Mouse (Mus musculus): ENCODE data around the gene Fam20c.

The Fam20c gene

DNA sequence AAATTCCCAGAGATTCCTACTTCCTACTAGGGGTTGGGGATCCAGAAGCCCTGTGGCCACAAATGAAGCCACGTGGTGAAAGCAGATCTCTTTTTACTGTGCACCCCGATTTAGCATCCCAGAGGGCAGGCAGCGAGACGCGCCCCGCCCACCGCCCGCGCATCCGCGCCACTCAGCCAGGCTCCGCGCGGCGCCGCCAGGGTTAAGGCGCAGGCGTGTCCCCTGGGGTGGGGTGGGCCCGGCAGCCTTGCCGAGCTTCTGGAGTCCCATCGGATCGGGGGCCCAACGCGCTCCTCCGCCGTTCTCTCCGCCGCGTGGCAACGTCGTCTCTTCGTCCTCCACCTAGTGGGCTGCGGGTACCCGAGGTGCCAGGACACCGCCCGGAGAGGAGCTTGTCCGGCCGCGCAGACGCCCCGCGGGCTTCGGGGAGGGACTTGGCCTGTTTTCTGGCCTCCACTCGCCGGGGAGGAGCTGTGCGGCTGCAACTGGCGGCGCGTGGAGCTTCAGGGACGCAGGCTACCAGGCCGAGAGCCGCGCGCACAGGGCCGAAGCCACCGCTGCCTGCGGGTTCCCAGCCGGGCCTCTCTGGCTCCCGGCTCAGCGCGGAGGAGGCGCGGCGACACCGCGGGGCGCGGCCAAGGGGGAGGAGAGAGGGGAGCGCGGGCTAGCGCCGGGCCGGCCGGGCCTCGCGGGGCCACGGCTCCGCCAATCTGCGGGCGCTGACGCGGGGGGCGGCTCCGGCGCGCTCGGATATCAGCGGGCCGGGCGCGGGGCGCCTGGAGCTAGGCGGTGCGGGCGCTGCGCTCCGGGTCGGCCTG, at the start of gene Fam20c:
TSS of gene Fam20c (plus strand) at position 212 of the 818 bp plus-strand sequence.
- peak; percentile 6 for DNase-seq

DNA sequence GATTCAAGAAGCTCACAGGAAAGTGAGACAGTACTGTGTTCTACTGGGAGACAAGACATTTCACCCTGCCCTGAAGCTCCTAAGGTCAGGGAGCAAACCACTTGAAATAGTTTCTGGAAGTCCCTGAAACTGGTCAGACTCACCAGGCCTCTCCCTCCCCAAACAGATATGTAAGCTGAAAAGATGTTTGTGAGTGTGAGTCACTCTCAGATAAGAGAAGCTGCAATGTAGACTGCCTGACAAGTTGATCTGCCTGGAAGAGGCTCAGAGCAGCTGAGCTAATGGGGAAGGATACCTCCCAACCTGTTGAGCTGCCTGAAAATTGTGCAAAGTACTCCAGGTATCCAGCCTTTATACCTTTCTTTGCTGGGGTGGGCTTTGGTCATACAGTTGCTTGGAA, 46.9 kb upstream of the Fam20c start:
- no peak for DNase-seq

DNA sequence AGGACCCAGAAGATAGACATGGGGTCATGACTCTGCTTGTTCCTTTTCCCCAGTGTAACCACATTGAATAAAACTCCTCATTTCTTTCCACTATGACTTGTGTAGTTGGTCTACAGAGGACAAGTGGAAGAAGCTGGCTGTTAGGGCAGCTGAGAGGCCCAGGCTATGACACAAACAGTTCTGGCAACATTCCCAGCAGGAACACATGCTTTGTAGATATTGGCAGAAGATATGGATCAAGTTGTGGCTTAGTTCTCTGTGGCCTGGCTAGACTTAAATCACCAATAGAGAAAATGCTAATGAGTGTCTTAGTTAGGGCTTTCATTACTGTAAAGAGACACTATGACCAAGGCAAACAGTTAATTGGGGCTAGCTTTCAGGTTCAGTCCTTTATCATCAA, 45.7 kb upstream of the Fam20c start:
- no peak for DNase-seq

DNA sequence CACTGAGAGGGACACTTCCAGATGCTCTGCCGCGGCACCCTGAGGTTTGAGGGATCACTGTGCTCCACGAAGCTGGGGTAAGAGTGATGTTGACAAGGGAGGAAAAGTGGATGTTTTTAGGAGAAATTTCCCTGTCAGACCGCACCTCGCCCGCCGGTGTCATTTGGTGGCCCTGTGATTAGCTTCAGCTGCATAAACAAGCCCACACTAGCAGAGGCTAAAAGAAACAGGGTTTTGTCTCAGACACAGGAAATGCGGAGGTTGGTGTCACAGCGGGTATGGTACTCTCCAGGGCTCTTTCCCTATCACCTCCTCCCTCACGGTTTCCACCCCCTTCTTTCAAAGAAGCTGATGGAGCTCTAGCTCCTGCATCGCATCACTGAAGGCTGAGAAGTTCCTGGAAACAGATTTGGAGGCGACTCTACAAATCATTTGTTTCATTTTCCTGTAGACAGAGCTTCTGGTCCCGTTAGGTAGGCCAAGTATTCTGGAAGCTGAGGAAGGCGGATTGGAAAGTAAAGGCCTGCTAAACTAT, 38.7 kb upstream of the Fam20c start:
- no peak for DNase-seq

DNA sequence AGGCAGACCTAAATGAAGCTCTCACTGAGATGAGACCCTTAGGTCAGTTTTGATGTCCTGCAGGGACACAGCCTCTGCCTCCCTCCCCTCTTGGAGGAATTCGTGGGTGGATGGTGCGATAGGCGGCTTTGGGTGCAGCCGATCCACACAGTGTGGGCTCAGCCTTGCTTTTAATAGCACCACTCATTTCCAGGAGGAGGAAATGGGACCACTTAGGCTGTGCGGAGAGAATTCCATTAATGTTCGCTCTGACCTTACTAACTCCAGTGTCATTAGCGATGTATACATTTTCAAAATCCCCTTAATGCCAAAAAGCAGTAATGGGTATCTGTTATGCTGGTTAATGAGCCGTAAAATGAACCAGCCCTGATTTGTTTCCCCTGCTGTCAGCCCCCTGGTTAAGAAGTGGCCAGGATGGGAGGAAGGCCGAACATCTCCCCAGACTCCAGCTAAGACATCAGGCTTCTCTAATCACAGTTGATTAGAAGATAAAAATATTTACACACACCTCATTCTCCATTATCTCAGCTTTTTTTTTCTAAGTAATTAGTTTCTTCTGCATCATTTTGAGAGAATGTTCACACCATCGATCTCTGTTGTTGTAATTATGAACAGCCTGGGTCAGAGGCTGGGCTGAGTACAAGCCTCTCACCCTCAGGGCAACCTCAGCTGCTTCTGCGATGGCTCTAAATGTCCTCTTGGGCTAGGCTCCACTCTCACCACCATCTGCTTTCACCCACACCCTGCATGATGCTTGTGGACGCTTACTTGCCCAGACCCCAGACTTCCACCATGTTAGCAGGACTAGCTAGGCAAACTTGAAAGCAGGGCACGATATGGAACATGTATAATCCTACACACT, 33.8 kb upstream of the Fam20c start:
- no peak for DNase-seq

DNA sequence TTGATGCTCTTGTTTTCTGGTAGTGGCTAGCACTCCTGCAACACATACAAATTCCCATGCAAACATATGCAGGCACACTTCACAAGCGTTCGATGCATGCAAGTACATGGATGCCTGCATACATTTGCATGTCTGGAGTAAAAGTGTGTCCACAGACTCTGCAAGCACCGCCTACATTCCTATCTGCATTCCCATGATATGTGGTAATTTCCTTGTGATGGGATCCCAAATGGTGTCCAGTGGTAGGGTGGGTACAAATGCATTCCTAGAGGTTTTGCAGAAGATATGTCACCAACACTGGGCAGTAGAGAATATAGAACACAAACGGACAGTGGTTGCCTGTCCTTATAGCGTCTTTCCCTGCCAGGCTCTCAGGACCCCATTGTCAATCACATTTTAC, 29.9 kb upstream of the Fam20c start:
- no peak for DNase-seq

DNA sequence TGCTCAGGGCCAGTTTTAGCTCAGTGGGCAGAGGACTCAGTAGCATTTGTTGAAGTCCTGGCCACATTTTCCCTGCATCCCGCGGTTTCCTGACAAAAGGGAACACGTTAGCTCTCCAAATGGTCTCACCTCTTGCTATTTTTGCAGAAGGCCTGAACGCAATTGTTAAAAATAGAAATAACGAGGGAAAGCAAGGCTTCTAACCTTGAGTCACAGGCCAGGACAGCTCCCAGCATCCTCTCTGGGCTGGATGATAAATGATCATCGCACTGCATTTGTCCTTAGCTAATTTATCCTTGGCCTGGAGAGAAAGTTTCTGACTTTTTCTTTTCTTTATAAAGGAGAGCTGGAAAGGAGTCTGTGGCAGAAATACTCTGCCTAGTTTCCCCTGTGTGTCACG, 29.2 kb upstream of the Fam20c start:
- DNase-seq = no peak

DNA sequence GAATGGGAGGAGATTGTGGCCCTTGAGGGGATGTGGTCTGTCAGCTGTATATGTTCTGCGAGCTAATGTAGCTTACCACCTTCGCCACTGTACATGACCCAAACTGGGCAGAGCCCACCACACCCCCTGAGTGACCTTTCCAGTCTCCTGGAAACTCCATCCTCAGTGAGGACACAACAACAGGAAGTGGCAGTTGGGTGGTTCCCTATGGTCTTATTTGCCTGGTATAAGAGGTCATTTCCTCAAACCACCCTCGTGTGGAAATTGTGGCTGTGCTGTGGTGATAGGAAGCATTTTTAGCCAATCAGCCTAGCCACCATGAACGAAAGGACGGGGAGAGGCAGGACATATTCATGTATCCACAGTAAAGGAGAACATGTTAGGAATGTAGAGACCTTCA, 23.5 kb upstream of the Fam20c start:
- DNase-seq = no peak

DNA sequence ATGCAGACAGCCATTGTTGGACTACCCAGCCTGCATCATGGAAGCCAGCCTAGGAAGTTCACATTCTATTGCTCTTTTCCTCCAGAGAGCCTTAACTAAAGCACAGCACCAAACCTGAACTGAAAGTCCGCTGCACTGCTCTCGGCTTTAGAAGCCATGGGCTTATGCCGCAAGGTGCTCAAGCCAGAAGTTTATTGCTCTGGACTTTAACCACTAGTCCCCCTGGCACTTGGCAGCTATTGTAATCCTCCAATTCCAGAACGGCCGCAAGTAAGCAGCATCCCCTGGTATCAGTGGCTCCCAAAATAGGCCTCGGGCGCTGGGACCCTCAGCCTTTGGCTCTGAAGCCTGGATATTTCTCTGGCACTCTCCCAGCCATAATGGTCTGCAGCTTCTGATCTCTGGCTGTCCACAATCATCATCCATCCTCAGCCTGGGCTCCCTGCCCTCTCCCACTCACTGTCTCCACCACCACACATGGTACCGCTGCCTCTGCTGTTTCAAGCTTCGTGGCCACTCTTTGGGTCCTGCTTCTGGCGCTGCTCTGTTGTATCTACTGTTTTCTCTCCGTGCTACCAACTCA, 20.9 kb upstream of the Fam20c start:
- DNase-seq = no peak

DNA sequence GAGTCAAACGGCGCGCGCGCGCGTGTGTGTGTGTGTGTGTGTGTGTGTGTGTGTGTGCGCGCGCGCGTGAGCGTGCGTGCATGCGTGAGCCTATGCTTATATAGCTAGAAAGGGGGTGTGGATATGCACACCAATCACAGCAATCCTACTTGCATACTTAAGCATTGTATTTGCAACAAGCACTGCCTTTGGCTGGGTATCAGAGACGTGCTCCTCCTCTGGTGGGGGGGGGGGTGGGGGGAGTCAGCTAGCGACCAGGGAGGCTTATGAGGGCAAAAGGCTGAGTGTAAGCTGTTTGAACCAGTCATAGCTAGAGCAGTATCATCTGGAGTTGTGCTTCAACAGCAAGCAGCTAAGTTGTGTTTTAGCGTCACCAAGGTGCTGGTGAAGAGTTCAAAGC, 20.3 kb upstream of the Fam20c start:
- no peak for DNase-seq

DNA sequence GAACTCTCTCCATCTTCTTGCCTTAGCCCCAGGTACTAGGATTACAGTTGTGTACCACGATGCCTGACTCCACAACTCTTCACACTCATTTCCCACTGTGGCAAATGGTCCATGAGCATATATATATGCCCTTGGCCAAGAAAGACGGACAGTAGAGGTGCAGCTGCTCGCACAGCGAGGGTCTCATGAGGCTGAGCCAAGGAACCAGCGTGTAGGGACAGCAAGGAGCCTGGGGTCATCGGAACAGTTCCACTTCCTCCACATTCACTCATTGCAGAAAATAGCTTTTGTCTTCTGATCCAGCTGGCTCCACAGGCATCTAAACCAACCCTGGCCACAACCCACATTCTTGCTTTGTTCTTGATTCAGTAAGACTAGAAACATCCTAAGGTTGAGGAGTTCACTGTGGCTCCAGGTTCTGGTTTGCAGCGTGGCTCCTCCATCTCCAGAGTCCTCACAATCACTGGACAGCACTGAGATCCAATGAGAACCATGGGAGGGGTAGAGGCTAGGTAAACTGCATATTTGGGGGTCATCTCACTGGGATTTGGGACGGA, 19.0 kb upstream of the Fam20c start:
- DNase-seq = no peak

DNA sequence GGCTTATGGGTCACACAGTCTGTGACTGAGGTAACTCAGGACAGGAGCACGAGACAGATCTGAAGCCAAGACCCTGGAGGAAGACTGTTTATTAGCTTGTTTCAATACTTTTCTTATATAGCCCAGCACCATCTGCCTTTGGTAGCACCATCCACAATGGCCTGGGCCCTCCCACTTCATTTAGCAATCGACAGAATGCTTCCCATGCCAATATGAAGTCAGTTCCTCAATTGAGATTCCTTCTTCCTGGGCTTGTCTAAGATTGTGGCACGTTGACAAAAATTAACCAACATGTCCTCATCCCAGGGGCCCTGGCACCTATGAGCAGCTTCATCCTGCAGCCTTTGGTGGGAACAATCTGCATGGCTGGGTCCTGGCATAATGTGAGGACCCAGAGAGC, 14.2 kb upstream of the Fam20c start:
- DNase-seq = no peak

DNA sequence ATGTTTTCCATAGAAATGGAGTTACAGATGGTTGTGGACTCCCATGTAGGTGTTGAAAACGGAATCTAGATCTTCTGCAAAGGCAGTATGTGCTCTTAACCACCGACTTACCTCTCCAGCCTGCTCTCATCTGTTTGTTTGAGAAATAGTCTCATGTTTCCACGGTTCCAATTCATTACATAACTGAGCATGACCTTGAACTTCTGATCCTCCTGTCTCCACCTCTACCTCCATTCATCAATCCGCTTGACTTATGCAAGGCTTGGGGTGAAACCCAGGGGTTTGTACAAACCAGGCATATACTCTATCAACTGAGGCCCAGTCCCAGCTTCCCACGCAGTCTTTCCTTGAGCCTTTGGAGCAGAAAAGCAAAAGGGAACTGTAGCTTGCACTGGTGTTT, 12.8 kb upstream of the Fam20c start:
- DNase-seq = no peak

DNA sequence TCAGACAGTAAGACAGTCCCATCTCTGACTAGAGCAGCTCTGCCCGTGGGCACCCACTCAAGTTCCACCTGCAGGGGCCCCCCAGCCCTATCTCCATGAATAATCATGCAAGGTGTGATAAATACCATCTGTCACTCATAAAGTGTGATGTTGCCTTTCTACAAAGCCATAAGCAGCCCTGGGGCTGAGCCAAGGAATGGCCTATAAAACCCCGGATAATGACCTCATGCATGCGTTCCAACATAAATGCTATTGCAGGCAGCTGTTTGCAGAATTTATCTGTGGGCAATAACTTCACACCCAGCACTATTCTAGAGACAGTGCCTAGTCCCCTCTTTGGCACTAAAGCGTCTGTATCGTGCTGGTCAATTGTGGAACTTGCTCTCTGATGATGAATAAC, 12.0 kb upstream of the Fam20c start:
- DNase-seq = no peak

DNA sequence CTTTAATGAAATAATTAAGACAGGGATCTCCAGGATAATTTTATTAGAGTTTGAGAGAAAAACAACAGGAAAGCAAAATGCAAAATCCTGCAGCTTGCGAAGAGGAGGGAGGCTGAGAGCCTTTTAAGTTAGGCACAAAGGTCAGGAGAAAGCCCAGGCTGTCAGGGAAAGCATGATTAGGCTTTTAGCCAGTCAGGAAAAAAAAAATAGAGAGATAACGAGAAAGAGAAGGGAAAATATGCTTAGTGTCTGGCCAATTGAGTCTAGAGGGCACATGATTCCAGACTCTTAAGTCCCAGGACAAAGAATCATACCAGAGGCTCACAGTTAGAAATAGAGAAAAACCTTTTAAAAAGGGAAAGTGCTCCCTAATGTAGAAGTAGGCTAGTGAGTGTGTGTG, 10.7 kb upstream of the Fam20c start:
- no peak for DNase-seq

DNA sequence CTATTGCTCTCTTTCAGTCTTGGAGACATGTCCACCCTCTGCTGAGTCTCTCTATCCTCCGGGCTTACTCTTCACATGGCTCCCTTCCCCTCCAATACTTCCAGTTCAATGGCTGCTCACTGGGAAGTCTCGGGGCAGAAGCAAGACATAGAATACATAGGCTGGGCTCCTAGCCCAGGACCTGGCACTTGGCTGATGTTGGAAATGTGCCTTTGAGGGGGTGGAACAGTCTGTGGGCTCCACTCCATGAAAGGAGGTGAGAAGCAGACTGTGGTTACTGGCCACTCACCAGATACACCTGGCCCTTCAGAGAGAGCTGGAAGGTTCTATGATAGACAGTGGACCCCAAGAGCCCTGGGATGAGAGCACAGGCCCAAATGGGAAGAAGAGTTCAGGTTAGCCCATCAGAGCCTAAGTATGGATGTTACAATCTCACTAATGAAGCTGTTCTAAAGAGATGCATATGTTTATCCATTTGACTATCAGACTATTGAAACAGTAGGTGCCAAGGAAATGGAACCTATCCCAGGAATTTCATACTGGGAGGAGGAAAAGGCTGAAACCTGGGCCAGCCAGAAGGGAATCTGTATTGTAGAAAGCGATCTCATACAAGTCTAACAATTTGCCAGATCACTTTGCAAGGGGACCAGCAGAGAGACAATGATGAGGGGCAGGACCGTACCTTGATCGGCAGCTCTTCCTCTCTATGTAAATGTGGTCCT, 8.8 kb upstream of the Fam20c start:
- no peak for DNase-seq

DNA sequence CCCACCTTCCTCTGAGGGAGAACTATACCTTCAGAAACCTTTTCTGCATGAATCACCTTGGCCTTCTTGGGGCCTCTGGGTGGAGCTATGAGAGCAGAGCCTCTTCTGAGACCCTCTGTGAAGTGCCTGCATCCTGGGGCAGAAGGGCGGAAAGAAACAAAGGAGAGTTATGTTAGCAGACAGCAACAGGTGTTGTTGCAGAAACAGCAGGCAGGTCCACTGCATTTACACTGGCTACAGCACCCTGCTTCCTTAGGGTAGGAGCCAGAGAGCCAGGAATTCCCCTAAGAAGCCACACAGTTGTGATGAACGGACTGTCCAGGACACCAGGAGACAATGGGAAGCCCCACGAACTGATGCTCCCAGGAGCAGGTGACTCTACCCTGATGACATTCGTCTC, 1.0 kb upstream of the Fam20c start:
- DNase-seq = no peak

DNA sequence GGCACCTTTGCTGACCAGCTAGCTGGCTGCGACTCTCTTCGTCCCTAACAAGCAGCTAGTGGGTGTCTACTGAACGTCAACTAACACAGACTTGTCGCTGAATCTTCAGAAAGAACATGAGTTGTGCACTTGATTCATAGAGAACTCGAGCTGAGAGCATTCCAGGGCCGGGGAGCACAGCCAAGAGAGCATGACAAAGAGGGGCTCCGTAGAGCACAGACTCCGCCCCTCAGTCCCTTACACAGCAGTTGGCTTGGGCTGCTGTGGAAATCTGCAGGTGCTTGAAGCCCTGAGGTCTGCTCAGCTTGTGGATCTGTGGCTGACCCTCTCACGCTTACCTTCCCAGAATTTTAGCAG, 390 bp upstream of the Fam20c start:
- DNase-seq = no peak

DNA sequence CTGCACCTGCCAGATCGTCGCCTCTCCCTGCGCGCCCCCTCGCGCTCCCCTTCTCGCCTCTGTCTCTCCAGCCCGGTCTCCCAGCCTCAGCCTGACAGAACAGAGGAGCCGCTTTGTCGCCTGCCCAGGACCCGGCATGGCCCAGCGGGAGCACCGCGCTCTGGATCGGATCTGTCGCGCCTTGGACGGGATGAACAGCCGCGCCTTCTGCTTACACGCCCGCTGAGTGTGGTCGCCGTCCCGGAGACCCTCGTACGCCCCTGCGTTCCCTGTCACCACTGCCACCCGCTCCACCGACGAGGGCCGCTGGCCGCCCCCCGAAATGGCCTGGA, 773 bp downstream of the Fam20c start:
- DNase-seq = no peak

DNA sequence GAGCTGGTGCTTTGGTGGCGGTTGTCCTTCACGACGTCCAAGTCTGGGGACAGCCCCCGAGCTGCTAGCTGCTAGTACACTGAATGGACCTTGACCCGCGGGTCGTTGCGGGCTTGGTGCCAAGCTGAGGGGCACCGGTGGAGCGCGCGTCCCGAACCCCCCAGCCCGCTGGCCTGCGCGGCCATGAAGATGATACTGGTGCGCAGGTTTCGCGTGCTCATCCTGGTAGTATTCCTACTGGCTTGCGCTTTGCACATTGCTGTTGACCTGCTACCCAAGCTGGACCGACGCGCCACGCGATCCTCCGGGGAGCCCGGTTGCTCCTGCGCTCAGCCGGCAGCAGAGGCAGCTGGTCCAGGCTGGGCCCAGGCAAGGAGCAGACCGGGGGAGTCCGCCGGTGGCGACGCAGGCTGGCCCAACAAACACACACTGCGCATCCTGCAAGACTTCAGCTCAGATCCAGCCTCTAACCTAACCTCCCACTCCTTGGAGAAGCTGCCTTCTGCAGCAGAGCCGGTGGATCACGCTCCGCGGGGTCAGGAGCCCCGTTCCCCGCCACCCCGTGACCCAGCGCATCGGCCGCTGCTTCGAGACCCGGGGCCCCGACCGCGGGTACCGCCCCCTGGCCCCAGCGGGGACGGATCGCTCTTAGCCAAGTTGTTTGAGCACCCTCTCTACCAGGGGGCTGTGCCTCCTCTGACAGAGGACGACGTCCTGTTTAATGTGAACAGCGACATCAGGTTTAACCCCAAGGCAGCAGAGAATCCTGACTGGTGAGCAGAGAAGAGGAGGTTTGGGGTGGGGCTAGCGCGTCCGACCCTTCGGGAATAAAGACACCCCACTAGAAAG, 1.4 kb downstream of the Fam20c start:
- no peak for DNase-seq

DNA sequence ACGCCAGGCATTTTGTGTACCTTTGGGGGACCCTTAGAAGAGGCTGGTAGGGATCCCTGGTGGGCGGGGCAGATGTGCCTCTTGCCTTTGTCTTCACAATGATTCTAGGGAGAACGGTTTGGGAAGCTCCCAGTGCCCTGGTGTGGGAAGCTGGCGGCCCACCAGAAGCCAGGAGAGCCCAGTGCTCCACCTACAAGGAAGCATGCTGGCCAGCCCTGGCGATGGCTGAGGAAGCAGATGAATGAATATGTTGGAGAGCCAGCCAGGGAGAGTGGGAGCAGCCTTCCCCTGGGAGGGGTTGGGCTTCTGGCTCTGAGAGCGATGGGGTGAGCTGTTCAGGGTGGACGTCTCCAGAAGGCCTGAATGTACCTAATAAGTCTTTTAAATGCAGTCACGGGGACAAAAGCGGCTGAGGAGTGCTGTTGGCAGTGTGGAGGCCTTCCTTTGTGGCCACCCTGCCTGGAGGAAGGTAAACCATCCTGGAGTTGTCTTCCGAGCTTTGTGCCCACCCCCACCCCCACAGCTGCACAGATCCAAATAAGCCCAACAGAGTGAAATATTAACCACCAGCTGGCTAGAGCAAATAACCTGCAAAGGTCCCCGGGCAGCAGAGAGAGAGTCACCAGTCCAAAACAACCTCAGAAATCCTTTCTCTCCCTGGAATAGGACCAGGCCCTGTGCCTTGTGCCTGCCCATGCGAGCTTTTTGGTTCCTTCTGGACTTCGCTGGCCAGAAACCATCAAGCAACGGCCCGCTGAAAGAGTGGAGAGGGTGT, 2.2 kb downstream of the Fam20c start:
- no peak for DNase-seq
